Mouse (Mus musculus) T-helper 1 cell (primary cell): ENCODE measurements around the gene Pagr1a.

ENCODE experiments used
- in situ Hi-C: fragments of 300-600 bp; cut with MboI, MseI; formaldehyde crosslinking; loops from one replicate; pipeline ENCODE4 v1.15.1; 2025; ENCODE audit warnings: high pct_unique_total_duplicates

Gene Pagr1a

GRCm38 (mm10) chr7:127016971-127017949 is at the start of gene Pagr1a:
Pagr1a (minus strand) TSS chr7:127017352.
- in situ Hi-C loops, result no loop called here

- in situ Hi-C loops, result no loop called here
Observed at GRCm38 (mm10) chr7:127066317-127066716, 49.2 kb upstream of the Pagr1a start.

DNA sequence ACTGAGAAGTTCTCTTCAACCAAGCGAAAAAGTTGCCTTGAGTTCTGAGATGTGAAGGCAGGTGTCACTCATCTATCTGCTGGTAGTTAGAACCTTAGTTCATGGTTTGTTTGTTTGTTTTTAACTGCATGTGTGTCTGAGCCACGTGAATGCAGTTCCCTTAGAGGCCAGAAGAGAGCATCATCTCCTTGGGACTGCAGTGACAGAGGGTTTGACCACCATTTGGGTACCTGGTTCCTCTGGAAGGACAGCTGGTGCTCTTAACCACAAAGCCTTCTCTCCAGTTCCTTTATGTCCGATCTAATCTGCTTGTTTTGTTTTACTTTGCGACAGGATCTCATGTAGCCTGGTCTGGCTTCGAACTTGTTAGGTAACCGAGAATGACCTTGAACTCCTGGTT is 48.4 kb upstream of the Pagr1a start:
- in situ Hi-C loops, result no loop called here

DNA sequence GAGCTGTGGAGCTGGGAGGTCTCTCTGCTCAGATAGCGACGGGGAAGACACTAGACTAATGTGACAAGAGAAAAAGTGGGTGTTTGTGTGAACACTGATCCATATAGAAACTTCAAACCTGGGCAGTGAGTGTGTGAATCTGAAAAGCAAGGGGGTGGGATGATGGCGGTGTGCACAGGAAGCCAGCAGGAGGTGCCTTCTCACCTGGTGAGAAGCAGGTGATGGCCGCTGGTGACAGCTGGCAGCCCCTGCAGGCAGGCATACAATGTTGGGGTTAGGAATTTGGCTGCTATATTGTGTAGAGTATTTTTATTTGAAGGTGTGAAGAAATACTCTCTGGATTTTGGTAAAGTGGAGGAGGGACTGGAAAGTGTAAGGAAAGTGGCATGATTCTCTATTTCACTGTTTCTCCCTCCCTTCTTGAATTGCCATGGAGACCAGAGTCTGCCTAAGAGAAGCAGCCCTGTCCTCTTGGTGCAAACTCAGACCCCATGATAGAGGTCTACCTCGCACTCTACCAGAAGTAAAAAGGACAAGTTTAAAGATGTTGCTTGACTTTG is 38.0 kb upstream of the Pagr1a start:
- in situ Hi-C loops, result no loop called here

GRCm38 (mm10) chr7:127041851-127042672 is 24.9 kb upstream of the Pagr1a start, which contains the start of gene Kif22:
Kif22 (minus strand) TSS chr7:127042471.
- in situ Hi-C loops, result no loop called here

GRCm38 (mm10) chr7:127031244-127031643 is 14.1 kb upstream of the Pagr1a start:
- in situ Hi-C loops, result no loop called here

- in situ Hi-C loops, result no loop called here
Observed at GRCm38 (mm10) chr7:127030172-127030571, 13.0 kb upstream of the Pagr1a start.

DNA sequence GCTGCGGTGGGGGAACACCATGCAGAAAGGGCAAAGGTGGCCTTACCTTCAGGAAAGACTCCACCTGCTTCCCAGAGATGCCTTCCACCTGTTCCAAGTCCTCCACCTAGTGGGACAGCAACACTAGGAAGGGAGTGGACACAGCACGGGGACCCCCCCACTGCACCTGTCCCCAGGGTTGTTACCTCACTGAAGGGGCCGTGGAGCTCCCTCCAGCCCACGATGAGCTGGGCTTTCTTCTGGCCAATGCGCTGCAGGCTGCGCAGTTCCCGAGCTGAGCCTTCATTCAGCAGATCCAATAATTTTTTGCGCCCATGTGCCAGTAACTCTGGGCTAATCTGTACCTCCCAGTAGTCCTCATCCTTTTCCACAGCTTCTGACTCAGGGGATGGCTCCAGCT is 10.7 kb upstream of the Pagr1a start:
- in situ Hi-C loops, result no loop called here

DNA sequence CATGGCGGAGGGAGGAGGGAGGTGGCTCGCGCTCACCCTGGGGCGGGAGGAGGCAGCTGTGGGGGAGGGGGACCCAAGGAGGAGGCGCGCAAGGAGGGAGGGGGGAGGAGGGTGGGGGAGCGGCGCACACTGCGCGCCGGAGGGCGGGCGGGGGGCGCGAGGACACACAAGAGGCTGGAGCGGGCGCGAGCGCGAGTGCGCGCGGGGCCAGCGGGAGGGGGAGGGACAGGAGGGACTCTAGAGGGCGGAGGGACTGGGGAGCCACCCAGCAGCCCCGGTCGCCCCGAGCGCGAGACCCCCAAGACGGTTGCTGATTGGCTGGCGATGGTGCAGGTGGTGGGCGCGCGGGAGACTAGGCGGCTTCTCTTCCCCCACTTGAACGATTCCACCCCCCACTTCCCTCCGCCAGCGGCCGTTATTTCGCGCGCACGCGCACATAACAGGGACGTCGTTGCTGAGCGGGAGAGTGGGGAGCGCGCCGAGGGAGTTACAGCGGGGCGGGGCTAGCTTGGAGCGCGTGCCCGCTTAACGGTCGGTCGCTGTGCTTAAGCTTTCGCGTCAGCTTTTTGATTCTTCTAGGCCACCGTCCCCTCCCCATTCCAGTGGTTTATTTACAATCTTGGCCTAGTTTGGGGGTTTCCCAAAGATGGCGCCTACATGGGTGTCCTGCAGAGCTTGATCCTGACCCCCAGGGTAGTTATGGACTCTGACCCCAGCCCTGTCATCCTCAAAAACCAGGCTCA is 10.0 kb upstream of the Pagr1a start, which contains the start of gene Maz:
Maz (minus strand) TSS at position 54 of the 743 bp plus-strand sequence.
- in situ Hi-C loops, result no loop called here

DNA sequence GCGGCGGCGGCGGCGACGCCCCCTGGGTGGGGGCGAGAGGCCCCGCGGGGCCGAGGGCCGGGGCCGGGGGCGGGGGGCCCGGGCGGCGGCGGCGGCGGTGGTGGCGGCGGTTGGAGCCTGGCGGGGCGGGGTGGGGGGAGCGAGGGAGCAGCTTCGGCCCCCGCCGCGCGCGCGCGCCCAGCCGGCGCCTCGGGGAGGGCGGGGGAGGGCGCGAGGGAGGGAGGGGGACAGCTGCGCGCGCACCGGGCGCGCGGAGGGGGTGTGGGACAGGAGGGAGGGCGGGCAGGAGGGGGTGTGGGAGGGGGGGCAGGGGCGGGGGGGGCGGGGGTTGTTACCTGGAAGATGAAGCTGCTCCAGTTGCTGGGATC is 9.4 kb upstream of the Pagr1a start:
- in situ Hi-C loops, result no loop called here

DNA sequence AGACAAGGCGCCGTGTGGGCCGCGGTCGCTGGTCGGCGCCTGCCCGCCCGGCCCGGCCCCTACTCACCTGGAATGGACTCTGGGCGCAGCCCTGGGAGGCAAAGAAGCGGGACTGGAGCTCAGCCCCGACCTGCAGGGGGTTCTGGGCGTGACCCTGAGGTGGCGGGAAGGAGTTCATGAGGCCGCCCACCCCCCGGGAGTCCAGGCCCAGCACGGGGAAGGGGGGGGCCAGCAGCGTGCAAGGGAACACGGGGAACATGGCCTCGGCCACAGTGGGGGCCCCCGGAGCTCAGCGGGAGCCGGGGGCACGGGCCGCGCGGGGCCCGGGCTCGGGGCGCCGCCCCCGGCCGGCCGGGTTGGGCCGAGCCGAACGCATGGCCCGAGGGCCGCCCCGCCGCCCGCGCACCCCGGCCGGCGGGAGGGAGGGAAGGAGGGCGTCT is 9.0 kb upstream of the Pagr1a start:
- in situ Hi-C loops, result no loop called here

DNA sequence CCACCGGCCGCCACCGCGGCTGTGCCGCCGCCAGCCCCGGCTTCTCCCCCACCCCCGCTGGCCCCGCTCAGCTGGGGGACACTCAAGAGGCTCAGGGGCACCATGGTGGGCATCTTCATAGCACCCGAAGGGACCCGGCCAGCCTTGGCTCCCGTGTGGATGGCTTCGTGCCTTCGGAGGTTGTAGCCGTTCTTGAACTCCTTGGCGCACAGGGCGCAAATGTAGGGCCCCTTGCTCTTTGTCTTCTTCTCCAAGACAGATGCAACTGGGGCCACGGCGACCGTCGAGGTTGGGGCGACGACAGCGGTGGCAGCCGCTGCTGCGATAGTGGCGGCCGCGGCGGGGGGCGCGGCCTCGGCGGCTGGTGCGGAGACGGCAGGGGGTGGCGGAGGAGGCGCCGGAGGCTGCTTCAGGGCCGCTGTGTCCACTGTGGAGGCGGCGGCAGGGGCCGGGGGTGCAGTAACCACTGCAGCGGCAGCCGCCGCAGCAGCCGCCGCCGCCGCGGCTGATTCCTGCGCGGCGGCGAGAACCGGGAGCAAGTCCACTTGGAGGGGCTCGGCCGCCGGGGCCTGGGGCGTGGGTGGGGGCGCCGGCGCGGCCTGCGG is 8.5 kb upstream of the Pagr1a start:
- in situ Hi-C loops, result no loop called here

DNA sequence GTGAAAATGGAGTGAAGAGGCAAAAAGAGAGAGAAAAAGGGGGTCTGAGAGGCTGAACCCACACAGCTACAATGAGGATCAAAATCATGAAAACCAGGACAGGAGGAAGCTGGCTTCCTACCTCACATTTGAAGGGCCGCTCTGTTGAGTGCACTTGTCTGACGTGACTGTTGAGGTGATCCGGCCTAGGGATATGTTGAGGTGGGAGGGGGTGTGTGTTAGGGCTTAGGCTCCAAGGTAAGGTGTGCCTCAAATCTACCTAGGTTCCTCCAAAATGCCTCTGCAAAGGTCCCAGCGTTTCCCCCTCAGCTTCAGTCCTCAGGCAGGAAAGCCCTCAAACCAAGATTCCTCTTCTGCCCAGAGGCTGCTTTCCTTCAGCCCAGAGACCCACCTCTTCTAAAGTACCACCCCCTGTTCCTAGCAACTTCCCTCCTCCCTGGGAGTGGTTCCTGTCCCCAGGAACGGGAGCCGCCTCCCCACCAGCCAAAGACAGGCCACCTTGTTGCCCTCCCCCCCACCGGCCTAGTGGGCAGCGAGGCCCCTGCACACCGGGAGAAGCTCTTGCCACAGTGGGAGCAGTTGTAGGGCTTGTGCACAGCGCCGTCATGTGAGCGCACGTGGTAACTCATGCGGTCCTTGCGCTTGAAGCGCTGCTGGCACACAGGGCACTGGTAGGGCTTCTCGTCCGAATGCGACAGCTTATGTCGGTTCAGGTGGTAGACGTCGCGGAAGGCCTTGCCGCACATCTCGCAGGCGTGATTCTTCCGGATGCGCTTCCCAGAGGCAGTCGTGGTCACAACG is 7.8 kb upstream of the Pagr1a start:
- in situ Hi-C loops, result no loop called here

DNA sequence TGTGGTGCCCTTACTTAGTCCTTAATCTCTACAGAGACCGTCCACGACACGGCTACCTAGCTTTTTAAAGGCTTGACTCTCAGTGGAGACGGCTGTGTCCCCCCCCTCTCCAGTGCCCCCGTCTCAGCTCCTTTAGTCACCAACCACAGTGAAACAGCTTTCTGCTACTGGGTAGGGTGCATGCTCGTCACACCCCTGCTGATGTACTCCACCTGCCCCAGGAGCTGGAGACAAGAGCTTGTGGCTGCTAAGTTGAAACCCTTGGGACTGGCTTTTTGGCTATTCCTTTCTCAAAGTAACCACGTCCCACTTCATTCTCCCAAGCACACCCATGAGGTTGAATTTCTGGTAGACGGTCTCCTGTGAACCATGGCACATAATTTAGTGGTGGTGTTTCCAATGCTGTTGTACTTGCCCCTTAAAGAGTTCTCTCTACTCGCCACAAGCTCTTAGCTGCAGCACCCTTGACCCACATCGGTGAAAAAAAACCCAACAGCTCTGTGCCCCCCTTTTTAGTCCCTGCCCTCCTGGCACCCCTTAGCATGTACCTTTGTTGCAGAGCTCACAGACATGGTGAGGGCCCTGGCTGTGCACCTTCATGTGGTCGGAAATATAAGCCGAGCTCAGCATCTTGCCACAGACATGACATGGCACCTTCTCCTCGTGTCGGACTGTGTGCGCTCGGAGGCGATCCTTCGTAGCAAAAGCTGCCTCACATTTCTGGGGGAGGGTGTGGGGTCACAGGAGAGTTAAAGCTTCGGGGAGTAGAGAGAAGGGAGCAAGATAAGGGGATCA is 6.9 kb upstream of the Pagr1a start:
- in situ Hi-C loops, result no loop called here

GRCm38 (mm10) chr7:127023272-127023691 is 6.1 kb upstream of the Pagr1a start:
- in situ Hi-C loops, result no loop called here

GRCm38 (mm10) chr7:127022528-127023271 is 5.5 kb upstream of the Pagr1a start:
- in situ Hi-C loops, result no loop called here

DNA sequence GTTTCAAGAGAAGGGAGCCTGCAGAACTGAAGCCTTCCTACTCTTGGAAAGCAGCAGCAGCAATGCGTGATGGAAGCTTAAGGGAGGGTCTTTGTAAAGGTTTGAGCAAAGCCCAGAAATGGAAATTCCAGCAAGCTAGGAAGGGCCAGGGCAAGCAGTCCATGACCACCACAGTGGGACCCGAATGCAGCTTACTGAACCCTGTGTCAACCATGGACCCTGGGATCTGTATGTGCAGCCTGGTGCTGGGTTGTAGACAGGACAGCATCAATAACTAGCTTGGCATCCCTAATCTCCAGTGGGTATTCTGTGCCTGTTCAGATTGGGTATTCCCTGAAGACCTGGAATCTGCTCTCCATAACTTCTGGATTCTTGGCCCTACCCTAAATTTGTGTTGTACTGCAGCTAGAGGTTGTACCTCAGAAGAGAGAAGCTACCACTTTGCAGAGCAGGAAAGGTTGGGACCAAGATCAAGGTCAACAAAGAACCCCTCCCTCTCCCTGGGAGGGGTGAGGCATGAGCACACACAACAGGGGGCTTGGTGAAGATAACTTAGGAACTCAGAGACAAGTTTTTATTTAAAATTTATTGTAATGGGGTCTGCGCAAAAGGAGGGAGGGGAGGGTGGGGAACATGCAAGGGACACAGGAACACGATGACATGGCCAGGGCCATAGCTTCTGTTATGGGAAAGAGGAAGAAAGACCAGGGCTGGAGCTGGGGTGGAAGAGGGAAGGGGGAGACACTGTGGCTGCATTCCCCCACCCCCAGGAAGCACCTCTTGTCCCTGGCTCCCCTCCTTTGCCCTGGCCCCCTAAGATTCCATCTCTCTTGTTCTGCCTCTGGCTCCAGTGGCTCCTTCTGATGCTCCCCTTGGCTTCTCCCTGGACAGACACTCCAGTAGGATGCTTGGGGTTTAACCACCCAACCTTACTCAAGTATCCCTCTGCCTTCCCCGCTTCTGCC is 4.7 kb upstream of the Pagr1a start:
- in situ Hi-C loops, result no loop called here
